Mouse (Mus musculus): ENCODE results near the gene Gm9507.
"Not testable (repeated sequence)": the region's sequence is repeated elsewhere in the genome, so short reads cannot be mapped to it uniquely, and the experiment has no call there.

DNA sequence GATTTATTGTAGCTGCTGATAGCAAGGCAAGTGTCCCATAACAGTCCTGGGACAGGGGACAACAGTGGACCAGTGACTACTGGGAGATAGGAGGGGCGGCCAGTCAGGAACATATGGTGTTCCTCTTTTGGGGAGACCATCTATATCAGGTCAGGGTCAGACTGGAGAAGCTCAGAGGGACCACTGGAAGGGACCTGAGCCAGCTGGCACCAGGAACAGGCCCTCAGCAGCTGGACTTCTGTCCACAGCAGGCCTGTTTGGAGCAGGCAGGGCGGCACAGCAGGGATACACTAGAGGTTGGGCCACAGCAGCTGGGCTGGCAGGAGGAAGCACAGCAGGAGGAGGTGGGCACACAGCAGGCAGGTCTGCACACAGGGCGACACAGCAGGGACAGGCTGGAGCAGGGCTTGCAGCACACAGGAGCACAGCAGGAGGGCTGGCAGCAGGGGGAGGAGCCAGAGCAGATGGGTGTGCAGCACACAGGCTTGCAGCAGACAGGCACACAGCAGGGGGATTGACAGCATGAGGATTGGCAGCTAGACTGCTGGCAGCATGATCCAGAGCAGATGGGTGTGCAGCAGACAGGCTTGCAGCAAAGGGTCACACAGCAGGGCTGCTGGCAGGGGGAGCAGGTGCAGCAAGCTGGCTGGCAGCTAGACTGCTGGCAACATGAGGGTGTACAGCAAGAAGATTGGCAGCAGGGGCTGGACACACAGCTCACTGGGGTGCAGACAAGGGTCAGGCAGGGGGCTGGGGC is 13.3 kb downstream of the Gm9507 start:
- TF ChIP-seq EP300, CTCF (IDR thresholded peaks at IDR 0.05): not testable (repeated sequence)
